Mouse (Mus musculus) liver, embryonic 15.5 days (tissue): ENCODE measurements around the gene Atf7. TPM values are rescaled to one million over a fixed set of nuclear protein-coding genes. Genes with fewer than 3 reads are reported as not detected.
"Not testable (repeated sequence)": the region's sequence is repeated elsewhere in the genome, so short reads cannot be mapped to it uniquely, and the experiment has no call there.

Experiments used
- ATAC-seq: fragments of 200-750 bp; cut with Nextera tagmentation; 2 replicates; pipeline ENCODE4 v1.8.0; 2017; ENCODE audit warnings: moderate number of reproducible peaks, mild to moderate bottlenecking, moderate library complexity; ENCODE audit not compliant: insufficient read depth
- H3K27ac ChIP-seq: fragments of 300-500 bp; sonication (generic); replicated peaks from 2 replicates; pipeline ENCODE4 v1.5.1; 2015; ENCODE audit warnings: mild to moderate bottlenecking, inconsistent platforms
- H3K27me3 ChIP-seq: fragments of 300-500 bp; sonication (generic); 2 replicates; pipeline ENCODE4 v1.6.1; 2015; ENCODE audit warnings: mild to moderate bottlenecking, inconsistent platforms
- H3K36me3 ChIP-seq: fragments of 300-500 bp; sonication (generic); replicated peaks from 2 replicates; pipeline ENCODE4 v1.6.1; 2015; ENCODE audit warnings: moderate library complexity, mild to moderate bottlenecking, inconsistent platforms
- H3K4me1 ChIP-seq: fragments of 300-500 bp; sonication (generic); replicated peaks from 2 replicates; pipeline ENCODE4 v1.6.1; 2015; ENCODE audit warnings: inconsistent platforms
- H3K4me2 ChIP-seq: fragments of 300-500 bp; sonication (generic); 2 replicates; pipeline ENCODE4 v1.6.1; 2015; ENCODE audit warnings: moderate library complexity, mild to moderate bottlenecking, inconsistent platforms
- H3K4me3 ChIP-seq: fragments of 300-500 bp; sonication (generic); replicated peaks from 2 replicates; pipeline ENCODE4 v1.5.1; 2015; ENCODE audit warnings: mild to moderate bottlenecking, inconsistent platforms
- H3K9ac ChIP-seq: fragments of 300-500 bp; sonication (generic); 2 replicates; pipeline ENCODE4 v1.6.1; 2015; ENCODE audit warnings: moderate library complexity, mild to moderate bottlenecking, inconsistent platforms
- H3K9me3 ChIP-seq: fragments of 300-500 bp; sonication (generic); replicated peaks from 2 replicates; pipeline ENCODE4 v1.6.1; 2016; ENCODE audit warnings: inconsistent platforms
- WGBS: fragments of 180-500 bp; shearing (Covaris S2); methylation state at CpG from one replicate; pipeline ENCODE4 v1.1.7; 2015; ENCODE audit warnings: mixed read lengths; ENCODE audit not compliant: insufficient replicate concordance; 5-methylcytosine and 5-hydroxymethylcytosine counted together
- polyA plus RNA-seq: library from polyadenylated mRNA; unstranded; fragments of >200 nt; fragmentation: Nextera tagmentation; extraction: Ambion mirVana; gene quantifications from 2 replicates; pipeline ENCODE4 v1.2.1, GENCODE M21; 2015

Atf7 gene
- 8.8 and 10.5 TPM in 2 replicates for polyA plus RNA-seq

DNA sequence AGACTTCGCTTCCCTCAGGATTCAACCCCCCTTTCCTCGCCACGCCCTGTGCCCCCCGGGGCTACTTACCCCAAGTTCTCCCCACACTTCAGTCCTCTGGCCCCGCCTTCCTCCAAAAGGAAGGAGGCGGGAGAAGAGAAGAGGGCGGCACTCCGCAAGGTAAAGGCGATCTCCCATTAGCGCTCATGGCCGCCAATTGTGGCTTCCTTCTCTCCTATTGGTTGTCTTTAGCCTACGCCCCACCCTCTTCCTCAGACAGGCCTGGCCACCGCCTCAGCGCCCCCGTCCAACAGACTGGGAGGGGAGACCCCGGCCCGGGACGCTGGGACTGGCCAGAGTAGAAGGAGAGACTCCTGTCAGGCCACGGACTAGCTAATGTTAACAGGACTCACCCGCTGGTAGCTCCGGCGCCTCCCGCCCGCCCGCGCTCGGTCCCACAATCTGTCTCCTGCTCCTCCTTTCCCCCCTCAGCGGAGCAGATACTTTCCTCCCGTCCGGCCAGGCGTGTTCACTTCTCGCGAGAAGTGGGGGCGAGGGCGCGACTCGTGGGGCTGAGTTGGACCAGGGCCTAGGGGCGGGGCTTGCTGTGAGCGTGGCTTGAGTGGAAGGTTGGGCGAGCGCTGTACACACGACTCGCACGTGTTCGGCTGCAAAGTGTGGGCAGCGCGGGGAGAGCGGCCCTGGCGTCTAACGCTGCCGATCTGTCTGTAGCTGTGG, at the start of gene Atf7, which contains the start of gene Gm28047:
Atf7 (minus strand) TSS at position 495 of the 717 bp plus-strand sequence.
Gm28047 (minus strand) TSS at position 98 of the 717 bp plus-strand sequence.
- peak; percentile 99 for ATAC-seq
- peak within 1 kb of the TSS; percentile 82 for H3K9ac ChIP-seq
- under 1% methylated on average over 51 of the region's 51 CpGs for WGBS
- no peaks in the 10 kb centered on the region; the same call in 1 of the 2 replicates for H3K27me3 ChIP-seq
- peaks cover 32% of the 10 kb centered on the region for H3K4me1 ChIP-seq
- peak within 1 kb of the TSS; percentile 82 for H3K4me3 ChIP-seq
- peak within 1 kb of the TSS; percentile 87 for H3K4me2 ChIP-seq
- H3K9me3 ChIP-seq, result no peaks in the 10 kb centered on the region
- peak within 1 kb of the TSS; percentile 95 for H3K27ac ChIP-seq
- no peaks in the 10 kb centered on the region for H3K36me3 ChIP-seq

DNA sequence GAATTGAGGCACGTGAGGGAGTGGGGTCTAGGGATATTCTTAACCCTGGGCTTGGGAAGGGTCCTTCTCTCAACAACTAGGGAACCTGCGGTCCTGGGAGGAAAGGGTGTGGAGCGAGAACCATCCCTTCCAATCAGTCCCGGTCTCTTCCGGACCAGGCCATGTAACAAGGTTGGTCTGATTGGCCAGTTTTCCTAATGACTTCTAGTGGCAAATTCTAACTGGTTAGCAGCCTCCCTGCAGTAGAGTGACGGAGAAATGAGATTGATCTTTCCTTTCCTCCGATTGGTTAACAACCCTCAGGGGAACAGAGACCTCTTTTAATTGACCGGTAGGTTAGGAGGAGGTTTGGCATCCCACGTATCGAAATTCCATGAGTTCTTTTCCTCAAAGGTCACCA, 48.3 kb upstream of the Atf7 start:
- Histone ChIP-seq H3K4me1 (peaks cover 30% of the 10 kb centered on the region), H3K4me3 (no peak overlapping the region), H3K36me3 (peaks cover 12% of the 10 kb centered on the region; the same call in 1 of the 2 replicates), H3K4me2 (peak overlapping the region; percentile 39; the same call in 1 of the 2 replicates), H3K9ac (no peak overlapping the region), H3K27me3 (peaks cover 42% of the 10 kb centered on the region), H3K9me3 (no peaks in the 10 kb centered on the region), H3K27ac (no peak overlapping the region)
- WGBS, result 18% methylated on average over 10 of the region's 10 CpGs
- no peak for ATAC-seq

DNA sequence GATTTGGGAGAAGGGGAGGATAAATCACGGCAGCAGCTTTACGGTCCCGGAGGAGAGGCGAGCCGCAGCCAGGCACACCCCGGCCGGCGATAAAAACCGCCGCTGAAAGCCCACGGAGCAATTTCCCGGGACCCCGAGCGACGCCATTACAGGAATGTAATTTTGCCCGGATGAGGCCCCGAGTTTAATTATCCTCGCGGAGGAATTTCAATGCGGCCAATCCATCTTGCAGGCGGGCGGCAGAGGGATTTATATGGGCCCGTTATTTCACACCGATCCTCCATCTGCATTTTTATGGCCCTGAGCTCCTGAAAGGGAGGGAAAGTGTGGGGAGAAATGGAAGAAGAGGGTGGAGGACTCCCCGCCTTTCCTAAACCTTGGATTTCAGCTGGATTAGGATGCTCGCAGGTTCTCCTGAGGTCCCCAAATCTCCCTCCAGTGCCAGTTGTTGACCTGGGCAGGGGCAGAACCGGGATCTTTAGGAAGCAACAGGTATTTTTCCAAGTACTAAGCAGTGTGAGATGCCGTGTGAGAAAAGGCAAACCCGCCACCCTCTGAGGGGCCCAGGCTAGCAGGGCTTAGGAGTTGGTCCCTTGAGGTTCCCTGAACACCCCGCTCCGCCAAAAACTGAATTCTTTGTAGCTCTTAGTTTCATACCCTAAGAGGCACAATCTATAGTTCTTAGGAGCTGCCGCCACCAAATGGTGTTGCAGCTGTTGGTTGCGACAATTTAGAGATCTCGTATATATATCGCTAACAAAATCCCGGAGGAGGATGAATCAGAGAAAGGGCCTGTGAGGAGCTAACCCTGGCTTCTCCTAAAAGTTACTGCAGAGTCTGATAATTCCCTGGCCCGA, 47.2 kb upstream of the Atf7 start, which contains the start of gene Atp5g2:
Atp5g2 (minus strand) TSS at position 138 of the 857 bp plus-strand sequence.
- peaks cover 30% of the 10 kb centered on the region for H3K4me1 ChIP-seq
- peaks cover 22% of the 10 kb centered on the region for H3K36me3 ChIP-seq
- ATAC-seq, result no peak
- 13% methylated on average over 37 of the region's 37 CpGs for WGBS
- peak within 1 kb of the TSS; percentile 79 for H3K4me2 ChIP-seq
- H3K27me3 ChIP-seq, result peaks cover 42% of the 10 kb centered on the region
- no peaks in the 10 kb centered on the region for H3K9me3 ChIP-seq
- H3K9ac ChIP-seq, result peak within 1 kb of the TSS; percentile 52
- peak within 1 kb of the TSS; percentile 82 for H3K4me3 ChIP-seq
- peak within 1 kb of the TSS; percentile 80 for H3K27ac ChIP-seq

DNA sequence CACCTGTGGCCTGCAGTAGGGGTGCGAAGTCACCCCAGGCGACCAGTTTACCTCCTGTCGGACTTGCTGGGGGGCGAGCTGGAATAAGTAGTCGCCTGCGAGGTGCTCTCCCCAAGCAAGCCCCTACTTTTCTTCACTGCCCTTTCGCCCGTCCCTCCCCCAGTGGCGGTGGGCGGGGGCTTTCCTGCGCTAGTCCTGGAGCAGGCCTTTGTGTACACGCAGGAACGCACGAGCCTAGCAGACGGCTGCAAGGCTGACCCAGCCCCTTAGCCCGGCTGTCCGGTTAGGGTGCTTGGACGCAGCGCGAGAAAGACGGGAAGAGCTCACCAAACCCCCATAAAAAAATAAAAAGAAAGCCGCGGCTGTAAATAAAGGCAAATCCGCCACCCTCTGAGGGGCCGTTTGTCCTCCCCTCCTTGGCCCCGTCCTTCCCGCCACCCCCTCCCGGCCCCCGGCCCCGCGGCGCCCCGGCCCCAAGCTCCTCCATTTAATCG, 46.5 kb upstream of the Atf7 start:
- Histone ChIP-seq H3K9ac (peak overlapping the region; percentile 52), H3K4me3 (peak overlapping the region; percentile 82), H3K4me1 (peaks cover 30% of the 10 kb centered on the region), H3K36me3 (peaks cover 29% of the 10 kb centered on the region), H3K27ac (peak overlapping the region; percentile 80), H3K27me3 (peaks cover 42% of the 10 kb centered on the region), H3K9me3 (no peaks in the 10 kb centered on the region), H3K4me2 (peak overlapping the region; percentile 79)
- WGBS, result 1% methylated on average over 33 of the region's 34 CpGs
- ATAC-seq, result no peak

DNA sequence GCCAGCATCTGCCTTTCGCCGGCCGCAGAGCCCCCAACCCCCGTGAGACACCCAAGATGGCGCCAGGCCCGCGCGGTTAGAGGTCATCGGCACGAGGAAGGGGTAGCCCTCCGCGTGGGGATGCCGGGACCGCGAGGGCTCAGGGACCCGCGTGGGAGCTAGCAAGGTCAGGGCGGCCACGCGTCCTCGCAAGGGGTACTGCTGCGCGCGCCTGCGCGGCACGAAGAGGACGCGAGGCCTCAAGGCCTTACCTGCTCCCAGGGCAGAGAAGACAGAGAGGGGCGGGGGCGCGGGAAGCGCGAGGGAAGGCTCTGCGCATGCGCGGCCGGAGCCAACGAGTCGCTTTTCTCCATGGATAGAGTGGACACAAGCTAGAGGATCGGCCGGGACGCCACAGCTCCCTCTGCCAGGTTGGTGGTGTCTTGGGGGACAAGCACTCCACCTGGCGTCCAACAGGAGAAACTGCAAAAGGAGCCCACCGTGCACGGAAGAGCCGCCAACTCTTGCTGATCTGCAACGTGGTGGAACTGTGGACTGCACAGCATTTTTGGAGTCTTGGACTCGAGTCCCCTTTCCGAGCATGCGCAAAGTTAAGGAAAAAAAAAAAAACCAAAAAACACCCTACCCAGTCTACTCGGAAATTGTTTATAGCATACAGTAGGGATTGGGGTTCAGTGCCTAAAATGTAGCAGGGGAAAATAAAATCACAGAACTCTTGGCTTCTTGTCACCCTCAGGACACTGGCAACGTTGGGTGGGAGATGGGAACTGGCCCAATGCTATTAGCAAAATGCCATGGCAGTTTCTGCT, 45.7 kb upstream of the Atf7 start:
- ATAC-seq, result peak; percentile 93
- no peaks in the 10 kb centered on the region for H3K9me3 ChIP-seq

DNA sequence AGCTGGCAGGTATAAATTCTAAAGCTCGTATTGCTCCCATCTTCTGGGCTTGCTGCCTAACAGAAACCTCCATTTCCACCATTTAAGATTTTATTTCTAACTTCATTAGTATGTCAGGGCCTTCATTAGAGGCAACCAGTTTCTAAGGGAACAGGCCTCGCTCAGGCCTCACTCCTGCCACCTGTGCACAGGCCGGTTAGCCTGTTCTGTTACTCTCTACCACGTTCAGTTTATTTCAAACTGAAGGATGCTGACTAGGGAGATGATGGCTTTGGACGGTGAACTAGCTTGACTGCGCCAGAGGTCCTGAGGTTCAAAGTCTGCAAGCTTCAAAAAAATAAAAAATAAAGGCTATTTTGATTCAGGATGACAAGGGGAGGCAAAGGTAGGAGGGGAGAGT, 45.0 kb upstream of the Atf7 start:
- Histone ChIP-seq H3K4me1 (peaks cover 33% of the 10 kb centered on the region), H3K9ac (peak overlapping the region; percentile 87), H3K9me3 (no peaks in the 10 kb centered on the region), H3K4me3 (peak overlapping the region; percentile 82), H3K4me2 (peak overlapping the region; percentile 79), H3K27me3 (peaks cover 42% of the 10 kb centered on the region), H3K27ac (peak overlapping the region; percentile 81), H3K36me3 (peaks cover 43% of the 10 kb centered on the region)
- peak; percentile 14; the same call in 1 of the 2 replicates for ATAC-seq
- 5% methylated on average over 6 of the region's 6 CpGs for WGBS

More for the DNA sequence above, 45.7 kb upstream of the Atf7 start:
- Histone ChIP-seq H3K4me1 (peaks cover 33% of the 10 kb centered on the region), H3K9ac (peak overlapping the region; percentile 87), H3K4me2 (peak overlapping the region; percentile 79), H3K36me3 (peaks cover 37% of the 10 kb centered on the region), H3K27ac (peak overlapping the region; percentile 81), H3K27me3 (peaks cover 42% of the 10 kb centered on the region), H3K4me3 (peak overlapping the region; percentile 82)
- WGBS, result under 1% methylated on average over 53 of the region's 53 CpGs

DNA sequence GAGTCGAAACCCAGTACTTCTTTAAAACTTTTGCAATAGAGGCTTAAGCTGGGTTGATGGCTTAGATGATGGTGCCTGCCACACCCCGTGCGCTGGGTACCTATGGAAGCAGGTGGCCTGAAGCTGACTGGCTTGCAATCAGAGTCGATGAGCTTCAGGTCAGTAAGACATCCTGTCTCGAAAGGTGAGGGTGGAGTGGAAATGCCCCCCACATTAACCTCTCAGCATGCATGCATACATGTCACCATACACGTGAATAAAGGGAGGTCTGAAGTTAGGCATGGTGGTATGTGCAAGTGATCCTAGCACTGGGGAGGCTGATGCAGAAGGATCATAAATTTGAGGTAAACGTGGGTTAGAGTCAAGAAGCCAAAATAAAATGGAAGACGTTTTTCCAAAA, 44.3 kb upstream of the Atf7 start:
- H3K4me2 ChIP-seq, result peak overlapping the region; percentile 79
- H3K27me3 ChIP-seq, result peaks cover 36% of the 10 kb centered on the region
- H3K27ac ChIP-seq, result no peak overlapping the region
- 71% methylated on average over 8 of the region's 8 CpGs for WGBS
- no peak for ATAC-seq
- peak overlapping the region; percentile 87; the same call in 1 of the 2 replicates for H3K9ac ChIP-seq
- H3K36me3 ChIP-seq, result peaks cover 50% of the 10 kb centered on the region
- peak overlapping the region; percentile 82 for H3K4me3 ChIP-seq
- H3K9me3 ChIP-seq, result no peaks in the 10 kb centered on the region
- peaks cover 33% of the 10 kb centered on the region for H3K4me1 ChIP-seq

DNA sequence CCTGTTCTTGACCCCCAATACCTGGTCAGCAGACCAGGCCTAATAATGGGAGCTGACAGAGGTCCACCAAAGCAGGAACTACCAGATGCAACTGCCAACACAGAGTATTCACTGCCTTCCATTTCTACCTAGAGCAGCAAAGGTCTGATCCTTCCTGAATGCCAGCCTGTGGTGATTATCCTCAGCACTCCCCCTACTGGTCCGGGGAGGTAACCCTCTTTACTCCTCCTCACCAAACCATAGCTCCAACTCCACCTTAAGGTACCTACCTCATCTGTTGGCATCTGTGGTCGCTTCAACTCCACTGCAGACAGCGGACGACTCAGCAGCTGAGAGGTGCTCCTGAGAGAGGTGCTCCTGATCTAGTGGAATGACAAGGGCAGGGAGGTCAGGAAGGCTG, 40.2 kb upstream of the Atf7 start:
- Histone ChIP-seq H3K4me2 (no peak overlapping the region), H3K36me3 (peaks cover 86% of the 10 kb centered on the region), H3K4me1 (peaks cover 19% of the 10 kb centered on the region), H3K9ac (no peak overlapping the region), H3K4me3 (no peak overlapping the region), H3K27me3 (no peaks in the 10 kb centered on the region), H3K27ac (no peak overlapping the region), H3K9me3 (no peaks in the 10 kb centered on the region)
- 29% methylated on average over 4 of the region's 4 CpGs for WGBS
- ATAC-seq, result no peak

DNA sequence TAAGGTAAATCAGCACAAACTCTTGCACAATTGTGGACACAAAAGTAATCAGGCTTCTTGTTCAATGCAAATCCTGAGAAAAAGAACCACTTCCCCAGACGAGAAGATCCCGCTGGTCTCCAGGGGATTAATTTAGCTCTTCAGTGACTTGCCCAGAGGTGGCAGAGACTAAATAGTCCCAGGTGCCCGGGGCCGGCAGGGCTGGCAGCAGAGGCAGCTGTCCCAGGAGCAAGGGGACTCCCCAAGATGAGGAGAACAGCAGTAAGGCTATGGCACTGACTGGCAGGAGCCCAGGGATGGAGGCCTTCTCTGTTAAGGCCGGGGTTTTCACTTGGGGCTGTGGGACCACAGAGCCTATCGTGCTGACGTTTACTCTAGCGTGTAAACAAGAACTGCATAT, 38.6 kb upstream of the Atf7 start:
- no peaks in the 10 kb centered on the region for H3K9me3 ChIP-seq
- peaks cover 81% of the 10 kb centered on the region for H3K36me3 ChIP-seq
- H3K4me3 ChIP-seq, result no peak overlapping the region
- H3K4me1 ChIP-seq, result peaks cover 12% of the 10 kb centered on the region
- 86% methylated on average over 8 of the region's 8 CpGs for WGBS
- H3K27ac ChIP-seq, result no peak overlapping the region
- no peaks in the 10 kb centered on the region for H3K27me3 ChIP-seq
- no peak for ATAC-seq
- H3K9ac ChIP-seq, result no peak overlapping the region
- no peak overlapping the region for H3K4me2 ChIP-seq

DNA sequence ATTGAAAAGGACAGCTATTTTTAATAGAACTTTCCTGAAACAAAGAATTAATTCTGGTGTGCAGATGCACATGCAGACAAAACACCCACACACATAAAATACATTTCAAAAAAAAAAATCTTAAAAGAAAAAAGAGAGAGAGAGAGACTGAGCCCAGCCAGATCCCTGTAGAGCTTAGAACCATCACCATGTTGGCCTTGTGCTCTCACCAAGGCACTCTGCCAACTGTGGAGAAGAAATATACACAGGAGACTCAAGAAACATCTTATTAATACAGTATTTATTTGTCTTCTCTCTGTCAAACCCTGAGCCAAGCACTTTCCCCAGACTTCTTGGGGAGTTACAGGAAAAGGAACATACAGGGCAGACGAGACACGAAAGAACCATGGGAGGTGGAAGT, 37.3 kb upstream of the Atf7 start:
- no CpG with 5 or more reads among the region's 2 CpGs for WGBS
- not testable (repeated sequence) for ATAC-seq, H3K4me2 ChIP-seq, H3K9ac ChIP-seq, H3K27ac ChIP-seq, H3K9me3 ChIP-seq, H3K4me3 ChIP-seq, H3K27me3 ChIP-seq
- peaks cover 12% of the 10 kb centered on the region for H3K4me1 ChIP-seq
- H3K36me3 ChIP-seq, result peaks cover 69% of the 10 kb centered on the region
